Mouse (Mus musculus) hindbrain, postnatal 0 days (tissue): ENCODE measurements around the gene Foxc2. TPM values are rescaled to one million over a fixed set of nuclear protein-coding genes. Genes with fewer than 3 reads are reported as not detected.

Experiments used
- ATAC-seq: fragments of 200-750 bp; cut with Nextera tagmentation; 2 replicates; pipeline ENCODE4 v1.8.0; 2017; ENCODE audit warnings: mild to moderate bottlenecking, moderate TSS enrichment, moderate library complexity
- DNase-seq: peaks from one replicate; pipeline ENCODE4 v3.0.0-alpha.2; 2015; ENCODE audit warnings: low spot score
- H3K27ac ChIP-seq: fragments of 300-500 bp; sonication (generic); 2 replicates; pipeline ENCODE4 v1.5.1; 2014; ENCODE audit warnings: mild to moderate bottlenecking
- H3K27me3 ChIP-seq: fragments of 300-500 bp; sonication (generic); 2 replicates; pipeline ENCODE4 v1.6.1; 2014; ENCODE audit warnings: low read length, mixed read lengths; ENCODE audit not compliant: insufficient read depth
- H3K36me3 ChIP-seq: fragments of 300-500 bp; sonication (generic); 2 replicates; pipeline ENCODE4 v1.6.1; 2014; ENCODE audit warnings: low read length, mixed read lengths; ENCODE audit not compliant: insufficient read depth
- H3K4me1 ChIP-seq: fragments of 300-500 bp; sonication (generic); 2 replicates; pipeline ENCODE4 v1.6.1; 2014; ENCODE audit warnings: antibody characterized with exemption, low read length, mixed read lengths; ENCODE audit not compliant: insufficient read depth
- H3K4me2 ChIP-seq: fragments of 300-500 bp; sonication (generic); 2 replicates; pipeline ENCODE4 v1.6.1; 2014; ENCODE audit warnings: low read depth, mild to moderate bottlenecking, low read length, moderate library complexity, mixed read lengths
- H3K4me3 ChIP-seq: fragments of 300-500 bp; sonication (generic); 2 replicates; pipeline ENCODE4 v1.5.1; 2014; ENCODE audit warnings: low read length
- H3K9ac ChIP-seq: fragments of 300-500 bp; sonication (generic); replicated peaks from 2 replicates; pipeline ENCODE4 v1.6.1; 2014; ENCODE audit warnings: mild to moderate bottlenecking, low read length, moderate library complexity, mixed read lengths
- H3K9me3 ChIP-seq: fragments of 300-500 bp; sonication (generic); 2 replicates; pipeline ENCODE4 v1.6.1; 2016; ENCODE audit warnings: low read length, mixed read lengths
- CTCF ChIP-seq: IDR thresholded peaks from 2 replicates; pipeline ENCODE4 v1.5.1; 2016; ENCODE audit warnings: antibody characterized with exemption, control low read depth, low read depth
- WGBS: fragments of 180-500 bp; shearing (Covaris S2); extraction: QIAGEN DNeasy Blood & Tissue Kit; methylation state at CpG from one replicate; pipeline ENCODE4 v1.1.7; 2014; 5-methylcytosine and 5-hydroxymethylcytosine counted together
- polyA plus RNA-seq: library from polyadenylated mRNA; unstranded; fragments of >200 nt; fragmentation: Nextera tagmentation; extraction: Ambion mirVana; gene quantifications from 2 replicates; pipeline ENCODE4 v1.2.1, GENCODE M21; 2015
- total RNA-seq: library from RNA; depleted of rRNA; stranded (reverse); fragments of >200 nt; gene quantifications from 2 replicates; pipeline ENCODE4 v1.2.3, GENCODE M21; 2014; rRNA removed

The Foxc2 gene
- total RNA-seq (3.7 and 10.6 TPM in 2 replicates), polyA plus RNA-seq (2.8 and 3.6 TPM in 2 replicates)

- Histone ChIP-seq H3K36me3 (no peaks in the 10 kb centered on the region), H3K27me3 (peaks cover 74% of the 10 kb centered on the region), H3K27ac (no peak within 1 kb of the TSS), H3K4me1 (no peaks in the 10 kb centered on the region), H3K9ac (no peak within 1 kb of the TSS), H3K4me2 (peak within 1 kb of the TSS; percentile 52), H3K9me3 (no peaks in the 10 kb centered on the region), H3K4me3 (peak within 1 kb of the TSS; percentile 26)
- ATAC-seq, result 0 out of 2 replicates have a peak, but pooled peaks have one; percentile 57
- DNase-seq, result peak; percentile 85
- under 1% methylated on average over 25 of the region's 25 CpGs for WGBS
- no peak for TF ChIP-seq CTCF
These were observed at the start of gene Foxc2 for GRCm38 (mm10) chr8:121115948-121116347. Foxc2 (plus strand) TSS chr8:121116171.

- H3K27me3 ChIP-seq, result peaks cover 66% of the 10 kb centered on the region
These were observed 44.5 kb upstream of the Foxc2 start for GRCm38 (mm10) chr8:121071454-121071853.

GRCm38 (mm10) chr8:121072406-121073130 lies 43.4 kb upstream of the Foxc2 start:
- Histone ChIP-seq H3K9ac (no peak overlapping the region), H3K4me1 (no peaks in the 10 kb centered on the region), H3K4me2 (no peak overlapping the region), H3K27ac (no peak overlapping the region), H3K27me3 (peaks cover 77% of the 10 kb centered on the region), H3K9me3 (no peaks in the 10 kb centered on the region), H3K4me3 (no peak overlapping the region), H3K36me3 (no peaks in the 10 kb centered on the region)
- ATAC-seq (no peak), DNase-seq (no peak)
- no peak for TF ChIP-seq CTCF
- 13% methylated on average over 11 of the region's 11 CpGs for WGBS

More at GRCm38 (mm10) chr8:121071454-121071853, 44.5 kb upstream of the Foxc2 start:
- Histone ChIP-seq H3K9ac (no peak overlapping the region), H3K36me3 (no peaks in the 10 kb centered on the region), H3K4me3 (no peak overlapping the region), H3K4me1 (no peaks in the 10 kb centered on the region), H3K27ac (no peak overlapping the region), H3K4me2 (no peak overlapping the region), H3K9me3 (no peaks in the 10 kb centered on the region)
- DNase-seq, result peak; percentile 47
- TF ChIP-seq CTCF, result peak; percentile 74
- WGBS, result 3% methylated on average over 12 of the region's 12 CpGs
- ATAC-seq, result no peak

- no peak overlapping the region for H3K27ac ChIP-seq
- H3K4me3 ChIP-seq, result 0 out of 2 replicates have a peak overlapping the region, but pooled peaks have one; percentile 13
- peaks cover 84% of the 10 kb centered on the region for H3K27me3 ChIP-seq
- DNase-seq (no peak), ATAC-seq (no peak)
- no peaks in the 10 kb centered on the region for H3K4me1 ChIP-seq
- no peak for TF ChIP-seq CTCF
- no peaks in the 10 kb centered on the region for H3K36me3 ChIP-seq
- no peak overlapping the region for H3K9ac ChIP-seq
- WGBS, result 1% methylated on average over 48 of the region's 48 CpGs
- no peaks in the 10 kb centered on the region for H3K9me3 ChIP-seq
- peak overlapping the region; percentile 27 for H3K4me2 ChIP-seq
These were observed 42.5 kb upstream of the Foxc2 start for GRCm38 (mm10) chr8:121073174-121074107.

- no peak for ATAC-seq
- no peak overlapping the region for H3K9ac ChIP-seq
- 3% methylated on average over 15 of the region's 15 CpGs for WGBS
These were observed 41.7 kb upstream of the Foxc2 start for GRCm38 (mm10) chr8:121074108-121074847.

GRCm38 (mm10) chr8:121074848-121075145 lies 41.2 kb upstream of the Foxc2 start:
- H3K27me3 ChIP-seq, result peaks cover 90% of the 10 kb centered on the region
- H3K36me3 ChIP-seq, result no peaks in the 10 kb centered on the region
- H3K4me3 ChIP-seq, result no peak overlapping the region
- no peaks in the 10 kb centered on the region for H3K4me1 ChIP-seq
- H3K9ac ChIP-seq, result no peak overlapping the region
- 5% methylated on average over 10 of the region's 10 CpGs for WGBS
- no peak for TF ChIP-seq CTCF
- no peak overlapping the region for H3K27ac ChIP-seq
- no peak overlapping the region for H3K4me2 ChIP-seq
- ATAC-seq (no peak), DNase-seq (no peak)
- H3K9me3 ChIP-seq, result no peaks in the 10 kb centered on the region

More at GRCm38 (mm10) chr8:121074108-121074847, 41.7 kb upstream of the Foxc2 start:
- H3K9me3 ChIP-seq, result no peaks in the 10 kb centered on the region
- H3K27me3 ChIP-seq, result peaks cover 88% of the 10 kb centered on the region
- H3K4me3 ChIP-seq, result no peak overlapping the region
- no peak overlapping the region for H3K4me2 ChIP-seq
- H3K4me1 ChIP-seq, result no peaks in the 10 kb centered on the region
- no peak for TF ChIP-seq CTCF
- no peak overlapping the region for H3K27ac ChIP-seq
- H3K36me3 ChIP-seq, result no peaks in the 10 kb centered on the region
- DNase-seq, result no peak
